Mouse (Mus musculus): ENCODE results near the gene Spem1. TPM values are rescaled to one million over a fixed set of nuclear protein-coding genes. Genes with fewer than 3 reads are reported as not detected.

The Spem1 gene
- polyA plus RNA-seq, 2 experiments = 0.18 to 0.65 TPM

DNA sequence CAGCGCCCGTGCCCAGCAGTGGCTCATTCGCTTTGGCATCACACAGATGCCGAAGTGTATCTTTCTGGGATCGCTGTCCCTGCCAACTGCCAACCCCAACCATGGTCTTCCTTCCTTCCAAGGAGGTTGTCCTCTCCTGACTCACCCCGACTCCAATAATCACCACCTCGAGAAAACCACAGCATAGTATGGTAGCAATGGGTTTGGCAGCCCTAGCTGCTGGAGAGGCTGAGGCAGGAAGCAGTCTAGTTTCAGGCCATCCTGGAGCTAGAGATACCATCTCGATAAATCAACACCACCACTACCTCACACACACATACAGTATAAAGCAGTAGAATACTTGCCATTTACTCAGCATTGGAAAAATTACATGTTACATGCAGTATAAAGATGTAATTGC, 3.1 kb downstream of the Spem1 start:
- Histone ChIP-seq H3K4me2 (replicated peaks; ENCODE audit: low read depth, low read length, severe bottlenecking) (no peak overlapping the region), H3K36me3 (ENCODE audit: control insufficient read depth, insufficient read depth, low read length) (no peaks in the 10 kb centered on the region), H3K4me1 (ENCODE audit: control insufficient read depth, insufficient read depth, low read length) (no peaks in the 10 kb centered on the region), H3K27me3 (ENCODE audit: control insufficient read depth, insufficient read depth, low read length) (no peaks in the 10 kb centered on the region), H3K27ac (replicated peaks; ENCODE audit: low read depth, low read length) (no peak overlapping the region), H3K4me3 (replicated peaks; ENCODE audit: low read length) (no peak overlapping the region), H3K9ac (ENCODE audit: low read depth, low read length, severe bottlenecking) (no peak overlapping the region), H3K9me3 (ENCODE audit: control insufficient read depth, low read length) (0 out of 2 replicates have a peak, but pooled peaks cover 8% of the 10 kb centered on the region)
- WGBS = 97% methylated on average over 8 of the region's 8 CpGs
- ATAC-seq (ENCODE audit: low FRiP score, low read depth) (no peak), DNase-seq (ENCODE audit: low spot score) (no peak)
- TF ChIP-seq POLR2A (IDR thresholded peaks at IDR 0.05; ENCODE audit: borderline replicate concordance, extremely low read depth, insufficient read depth, insufficient read length) = no peak

DNA sequence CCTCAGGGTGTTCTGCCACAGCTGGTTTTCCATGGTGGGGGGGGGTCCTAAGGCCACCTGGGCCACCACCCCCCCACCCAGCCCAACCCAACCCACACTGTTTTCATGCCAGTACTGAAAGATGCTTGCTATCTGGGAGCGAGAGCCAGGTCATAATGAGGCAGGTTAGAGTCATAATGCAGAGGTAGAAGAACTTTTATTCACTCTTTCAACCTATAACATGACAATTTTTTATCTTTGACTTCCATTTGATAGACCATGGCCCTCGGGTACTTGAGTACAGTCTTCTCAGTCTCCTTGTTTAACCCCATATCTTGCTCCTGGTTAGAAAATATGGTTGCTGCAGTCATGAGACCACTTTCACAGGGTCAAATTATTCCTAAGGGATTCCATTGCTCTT, 3.6 kb downstream of the Spem1 start, which contains the start of gene Spem2:
Gene Spem2 (minus strand): TSS at position 101 of the 400 bp plus-strand sequence.
- H3K27ac ChIP-seq (replicated peaks; ENCODE audit: low read depth, low read length) = no peak within 1 kb of the TSS
- H3K27me3 ChIP-seq (ENCODE audit: control insufficient read depth, insufficient read depth, low read length) = no peaks in the 10 kb centered on the region
- no peak for DNase-seq (ENCODE audit: low spot score)
- ATAC-seq (ENCODE audit: low FRiP score, low read depth) = no peak
- no peak within 1 kb of the TSS for H3K4me3 ChIP-seq (replicated peaks; ENCODE audit: low read length)
- 0 out of 2 replicates have a peak, but pooled peaks cover 8% of the 10 kb centered on the region for H3K9me3 ChIP-seq (ENCODE audit: control insufficient read depth, low read length)
- 86% methylated on average over 2 of the region's 2 CpGs for WGBS
- no peak within 1 kb of the TSS for H3K9ac ChIP-seq (ENCODE audit: low read depth, low read length, severe bottlenecking)
- H3K4me1 ChIP-seq (ENCODE audit: control insufficient read depth, insufficient read depth, low read length) = no peaks in the 10 kb centered on the region
- H3K4me2 ChIP-seq (replicated peaks; ENCODE audit: low read depth, low read length, severe bottlenecking) = no peak within 1 kb of the TSS
- H3K36me3 ChIP-seq (ENCODE audit: control insufficient read depth, insufficient read depth, low read length) = no peaks in the 10 kb centered on the region
- no peak for TF ChIP-seq POLR2A (IDR thresholded peaks at IDR 0.05; ENCODE audit: borderline replicate concordance, extremely low read depth, insufficient read depth, insufficient read length)

- ATAC-seq (ENCODE audit: low FRiP score, low read depth) (no peak), DNase-seq (ENCODE audit: low spot score) (no peak)
- Histone ChIP-seq H3K27ac (replicated peaks; ENCODE audit: low read depth, low read length) (no peak overlapping the region), H3K9me3 (ENCODE audit: control insufficient read depth, low read length) (0 out of 2 replicates have a peak, but pooled peaks cover 8% of the 10 kb centered on the region), H3K4me1 (ENCODE audit: control insufficient read depth, insufficient read depth, low read length) (no peaks in the 10 kb centered on the region), H3K4me2 (replicated peaks; ENCODE audit: low read depth, low read length, severe bottlenecking) (no peak overlapping the region), H3K36me3 (ENCODE audit: control insufficient read depth, insufficient read depth, low read length) (no peaks in the 10 kb centered on the region), H3K9ac (ENCODE audit: low read depth, low read length, severe bottlenecking) (no peak overlapping the region), H3K27me3 (ENCODE audit: control insufficient read depth, insufficient read depth, low read length) (no peaks in the 10 kb centered on the region), H3K4me3 (replicated peaks; ENCODE audit: low read length) (no peak overlapping the region)
- 91% methylated on average over 12 of the region's 12 CpGs for WGBS
- no peak for TF ChIP-seq POLR2A (IDR thresholded peaks at IDR 0.05; ENCODE audit: borderline replicate concordance, extremely low read depth, insufficient read depth, insufficient read length)
Measured at GRCm38 (mm10) chr11:69816520-69816919, 5.5 kb downstream of the Spem1 start.

GRCm38 (mm10) chr11:69815155-69815554, 6.8 kb downstream of the Spem1 start, which contains the start of gene Gm39566:
Gm39566 (minus strand) TSS chr11:69815298.
- H3K4me2 ChIP-seq (replicated peaks; ENCODE audit: low read depth, low read length, severe bottlenecking) = no peak within 1 kb of the TSS
- TF ChIP-seq POLR2A (IDR thresholded peaks at IDR 0.05; ENCODE audit: borderline replicate concordance, extremely low read depth, insufficient read depth, insufficient read length) = no peak
- H3K4me3 ChIP-seq (replicated peaks; ENCODE audit: low read length) = no peak within 1 kb of the TSS
- H3K27ac ChIP-seq (replicated peaks; ENCODE audit: low read depth, low read length) = no peak within 1 kb of the TSS
- no peaks in the 10 kb centered on the region for H3K27me3 ChIP-seq (ENCODE audit: control insufficient read depth, insufficient read depth, low read length)
- H3K9me3 ChIP-seq (ENCODE audit: control insufficient read depth, low read length) = 0 out of 2 replicates have a peak, but pooled peaks cover 8% of the 10 kb centered on the region
- ATAC-seq (ENCODE audit: low FRiP score, low read depth) = no peak
- H3K4me1 ChIP-seq (ENCODE audit: control insufficient read depth, insufficient read depth, low read length) = no peaks in the 10 kb centered on the region
- H3K9ac ChIP-seq (ENCODE audit: low read depth, low read length, severe bottlenecking) = no peak within 1 kb of the TSS
- no peak for DNase-seq (ENCODE audit: low spot score)
- 64% methylated on average over 10 of the region's 10 CpGs for WGBS
- no peaks in the 10 kb centered on the region for H3K36me3 ChIP-seq (ENCODE audit: control insufficient read depth, insufficient read depth, low read length)

DNA sequence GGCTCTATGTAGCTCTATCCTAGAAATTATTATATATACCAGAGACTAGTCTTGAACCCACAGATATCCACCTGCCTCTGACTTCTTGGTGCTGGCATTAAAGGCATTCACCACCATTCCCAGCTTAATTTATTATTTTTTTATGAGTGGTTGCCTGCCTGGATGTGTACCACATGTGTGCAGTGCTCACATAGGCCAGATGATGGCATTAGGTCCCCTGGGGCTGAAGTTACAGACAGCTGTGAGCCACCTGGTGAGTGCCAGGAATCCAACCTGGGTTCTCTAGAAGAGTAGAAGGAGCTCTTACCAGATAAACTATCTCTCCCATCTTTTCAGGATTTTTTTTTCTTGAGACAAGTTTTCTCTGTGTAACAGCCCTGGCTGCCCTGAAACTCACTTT, 11.7 kb downstream of the Spem1 start:
- ATAC-seq (ENCODE audit: low FRiP score, low read depth) = no peak

GRCm38 (mm10) chr11:69807641-69808040, 14.3 kb downstream of the Spem1 start:
- Histone ChIP-seq H3K27me3 (ENCODE audit: control insufficient read depth, insufficient read depth, low read length) (peaks cover 36% of the 10 kb centered on the region), H3K4me1 (ENCODE audit: control insufficient read depth, insufficient read depth, low read length) (peaks cover 25% of the 10 kb centered on the region), H3K9me3 (ENCODE audit: control insufficient read depth, low read length) (no peaks in the 10 kb centered on the region), H3K36me3 (ENCODE audit: control insufficient read depth, insufficient read depth, low read length) (no peaks in the 10 kb centered on the region), H3K4me3 (replicated peaks; ENCODE audit: low read length) (no peak overlapping the region), H3K27ac (replicated peaks; ENCODE audit: low read depth, low read length) (no peak overlapping the region), H3K9ac (ENCODE audit: low read depth, low read length, severe bottlenecking) (no peak overlapping the region), H3K4me2 (replicated peaks; ENCODE audit: low read depth, low read length, severe bottlenecking) (no peak overlapping the region)
- ATAC-seq (ENCODE audit: low FRiP score, low read depth) (no peak), DNase-seq (ENCODE audit: low spot score) (no peak)
- no peak for TF ChIP-seq POLR2A (IDR thresholded peaks at IDR 0.05; ENCODE audit: borderline replicate concordance, extremely low read depth, insufficient read depth, insufficient read length)
- 83% methylated on average over 2 of the region's 2 CpGs for WGBS

More for the DNA sequence above, 11.7 kb downstream of the Spem1 start:
- no peak for DNase-seq (ENCODE audit: low spot score)
- H3K36me3 ChIP-seq (ENCODE audit: control insufficient read depth, insufficient read depth, low read length) = no peaks in the 10 kb centered on the region
- peaks cover 11% of the 10 kb centered on the region for H3K27me3 ChIP-seq (ENCODE audit: control insufficient read depth, insufficient read depth, low read length)
- no peak overlapping the region for H3K4me2 ChIP-seq (replicated peaks; ENCODE audit: low read depth, low read length, severe bottlenecking)
- no peak for TF ChIP-seq POLR2A (IDR thresholded peaks at IDR 0.05; ENCODE audit: borderline replicate concordance, extremely low read depth, insufficient read depth, insufficient read length)
- no peak overlapping the region for H3K9ac ChIP-seq (ENCODE audit: low read depth, low read length, severe bottlenecking)
- H3K4me1 ChIP-seq (ENCODE audit: control insufficient read depth, insufficient read depth, low read length) = peaks cover under 1% of the 10 kb centered on the region; the same call in 1 of the 2 replicates
- no peak overlapping the region for H3K4me3 ChIP-seq (replicated peaks; ENCODE audit: low read length)
- no peak overlapping the region for H3K27ac ChIP-seq (replicated peaks; ENCODE audit: low read depth, low read length)
- no peaks in the 10 kb centered on the region for H3K9me3 ChIP-seq (ENCODE audit: control insufficient read depth, low read length)
